Mouse (Mus musculus) central nervous system, embryonic 18 days (tissue): ENCODE data around the gene Cwc15. TPM values are rescaled to one million over a fixed set of nuclear protein-coding genes. Genes with fewer than 3 reads are reported as not detected.

Experiments used
- polyA plus RNA-seq: library from polyadenylated mRNA; depleted of rRNA; stranded (reverse); fragments of >200 nt; gene quantifications from 2 replicates; pipeline ENCODE4 v1.2.3, GENCODE M21; 2012; rRNA removed

Gene Cwc15
- polyA plus RNA-seq: 93.1 and 105 TPM in 2 replicates

GRCm38 (mm10) chr9:14500023-14500915, at the start of gene Cwc15, which contains the start of gene Kdm4d:
Cwc15 (plus strand) TSS chr9:14500617.
Kdm4d (minus strand) TSS chr9:14500482.

Other genes starting within 250 kb of the Cwc15 start
- gene Sesn3, start 225.6 kb upstream of the Cwc15 start, polyA plus RNA-seq: 17.3 and 19.5 TPM in 2 replicates
- 20.8 and 24.6 TPM in 2 replicates for gene Endod1, start 119.1 kb upstream of the Cwc15 start, polyA plus RNA-seq
- gene Kdm4d, start 135 bp upstream of the Cwc15 start, polyA plus RNA-seq: 0.53 and 0.63 TPM in 2 replicates
- 16.4 and 16.9 TPM in 2 replicates for gene Amotl1, start 144.4 kb downstream of the Cwc15 start, polyA plus RNA-seq
- gene Piwil4, start 240.1 kb downstream of the Cwc15 start, polyA plus RNA-seq: 0.25 and 0.36 TPM in 2 replicates